Mouse (Mus musculus): ENCODE measurements around the gene Hp1bp3. TPM values are rescaled to one million over a fixed set of nuclear protein-coding genes. Genes with fewer than 3 reads are reported as not detected.
A peak's percentile ranks its signal among the peaks of the same experiment; 100 is the strongest.

Gene Hp1bp3
- polyA plus RNA-seq, 1 experiment, result 34.2 TPM

DNA sequence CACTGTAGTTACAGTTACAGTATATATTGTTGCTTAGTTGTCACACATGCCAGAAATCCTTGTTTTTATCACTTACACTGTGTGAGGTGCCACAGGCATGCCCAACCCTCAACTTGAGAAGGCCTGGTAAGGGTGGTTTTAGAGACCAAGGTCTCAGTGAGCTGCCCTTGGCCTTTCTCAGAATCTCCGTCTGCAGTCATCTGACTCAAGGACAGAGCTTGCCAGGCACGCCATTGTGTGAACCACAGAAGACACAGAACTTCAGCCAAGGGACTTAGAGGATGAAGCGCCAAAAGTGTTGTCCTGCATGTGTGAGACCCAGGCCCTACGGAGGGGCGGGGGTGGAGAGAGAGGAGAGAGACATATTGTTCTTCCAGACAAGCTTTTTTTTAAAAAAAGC is 6.0 kb upstream of the Hp1bp3 start:
- no peak overlapping the region for H3K4me3 ChIP-seq (ENCODE audit: extremely low read depth, insufficient read depth, insufficient read length)
- H3K27ac ChIP-seq (ENCODE audit: insufficient read depth, low read length), result 0 out of 2 replicates have a peak overlapping the region, but pooled peaks have one; percentile 35
- WGBS, result 90% methylated on average over 5 of the region's 5 CpGs
- no peaks in the 10 kb centered on the region for H3K27me3 ChIP-seq (ENCODE audit: control insufficient read depth, insufficient read depth, low read length)
- no peaks in the 10 kb centered on the region for H3K4me1 ChIP-seq (ENCODE audit: control insufficient read depth, insufficient read depth, insufficient read length)
- no peak for DNase-seq (ENCODE audit: low read depth in 1 of 2, low spot score in 2 of 2)
- H3K36me3 ChIP-seq (ENCODE audit: control insufficient read depth, insufficient read depth, low read length), result peaks cover 19% of the 10 kb centered on the region
- TF ChIP-seq POLR2A (IDR thresholded peaks at IDR 0.05; ENCODE audit: low read depth, low read length) (no peak), CTCF (IDR thresholded peaks at IDR 0.05; ENCODE audit: extremely low read depth, insufficient read depth, insufficient read length, insufficient replicate concordance) (no peak)

DNA sequence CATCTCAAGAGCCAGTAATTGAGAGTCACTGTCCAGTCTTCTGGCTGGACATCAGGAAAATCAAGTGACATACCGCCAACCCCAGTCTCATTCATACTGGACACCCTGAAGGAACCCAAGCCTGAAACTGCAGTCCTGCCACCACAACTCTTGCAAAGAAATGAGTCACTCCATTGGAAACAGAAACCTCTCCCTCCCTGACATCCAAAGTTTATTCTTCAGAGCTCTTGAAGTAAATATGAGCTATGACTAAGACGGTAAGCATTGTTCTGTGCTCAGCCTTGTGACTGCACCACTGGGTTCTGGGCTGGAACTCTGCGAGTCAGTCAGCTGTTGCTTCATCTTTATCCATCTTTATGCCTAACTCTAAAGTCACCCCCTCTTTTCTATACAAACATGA is 2.2 kb upstream of the Hp1bp3 start:
- no peak overlapping the region for H3K4me3 ChIP-seq (ENCODE audit: extremely low read depth, insufficient read depth, insufficient read length)
- no peaks in the 10 kb centered on the region for H3K27me3 ChIP-seq (ENCODE audit: control insufficient read depth, insufficient read depth, low read length)
- H3K4me1 ChIP-seq (ENCODE audit: control insufficient read depth, insufficient read depth, insufficient read length), result peaks cover 4% of the 10 kb centered on the region
- peaks cover 2% of the 10 kb centered on the region; the same call in 1 of the 2 replicates for H3K36me3 ChIP-seq (ENCODE audit: control insufficient read depth, insufficient read depth, low read length)
- TF ChIP-seq POLR2A (IDR thresholded peaks at IDR 0.05; ENCODE audit: low read depth, low read length) (no peak), CTCF (IDR thresholded peaks at IDR 0.05; ENCODE audit: extremely low read depth, insufficient read depth, insufficient read length, insufficient replicate concordance) (no peak)
- 78% methylated on average over 3 of the region's 3 CpGs for WGBS
- H3K27ac ChIP-seq (ENCODE audit: insufficient read depth, low read length), result no peak overlapping the region
- DNase-seq (ENCODE audit: low read depth in 1 of 2, low spot score in 2 of 2), result no peak

DNA sequence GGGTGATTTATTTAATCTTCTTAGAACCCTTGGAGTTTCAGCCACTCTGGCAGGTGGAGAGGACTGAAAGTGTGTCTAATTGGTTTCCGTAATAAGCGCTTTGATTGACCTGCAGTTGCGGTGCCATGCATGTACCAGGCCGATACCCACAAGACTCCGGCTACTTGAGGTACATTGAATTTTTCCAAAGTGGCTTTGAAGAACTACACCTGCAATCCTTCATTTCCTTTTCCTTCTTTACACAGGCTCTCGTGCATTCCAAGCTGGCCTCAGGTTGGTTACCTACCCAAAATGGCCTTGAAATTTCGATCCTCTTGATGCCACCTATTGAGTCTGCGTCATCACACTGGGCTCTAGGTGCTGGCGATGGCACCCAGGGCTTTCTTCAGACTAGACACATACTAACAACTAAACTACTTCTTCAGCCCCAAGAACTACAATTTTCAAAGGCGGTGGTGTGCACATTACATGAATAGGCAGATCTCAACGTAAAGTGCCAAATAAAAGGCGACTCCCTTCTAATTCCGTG is 361 bp upstream of the Hp1bp3 start:
- Histone ChIP-seq H3K36me3 (ENCODE audit: control insufficient read depth, insufficient read depth, low read length) (no peaks in the 10 kb centered on the region), H3K27ac (ENCODE audit: insufficient read depth, low read length) (peak overlapping the region; percentile 85), H3K4me1 (ENCODE audit: control insufficient read depth, insufficient read depth, insufficient read length) (peaks cover 8% of the 10 kb centered on the region), H3K27me3 (ENCODE audit: control insufficient read depth, insufficient read depth, low read length) (no peaks in the 10 kb centered on the region), H3K4me3 (ENCODE audit: extremely low read depth, insufficient read depth, insufficient read length) (peak overlapping the region; percentile 93)
- 45% methylated on average over 13 of the region's 13 CpGs for WGBS
- no peak for DNase-seq (ENCODE audit: low read depth in 1 of 2, low spot score in 2 of 2)
- TF ChIP-seq POLR2A (IDR thresholded peaks at IDR 0.05; ENCODE audit: low read depth, low read length) (no peak), CTCF (IDR thresholded peaks at IDR 0.05; ENCODE audit: extremely low read depth, insufficient read depth, insufficient read length, insufficient replicate concordance) (no peak)

DNA sequence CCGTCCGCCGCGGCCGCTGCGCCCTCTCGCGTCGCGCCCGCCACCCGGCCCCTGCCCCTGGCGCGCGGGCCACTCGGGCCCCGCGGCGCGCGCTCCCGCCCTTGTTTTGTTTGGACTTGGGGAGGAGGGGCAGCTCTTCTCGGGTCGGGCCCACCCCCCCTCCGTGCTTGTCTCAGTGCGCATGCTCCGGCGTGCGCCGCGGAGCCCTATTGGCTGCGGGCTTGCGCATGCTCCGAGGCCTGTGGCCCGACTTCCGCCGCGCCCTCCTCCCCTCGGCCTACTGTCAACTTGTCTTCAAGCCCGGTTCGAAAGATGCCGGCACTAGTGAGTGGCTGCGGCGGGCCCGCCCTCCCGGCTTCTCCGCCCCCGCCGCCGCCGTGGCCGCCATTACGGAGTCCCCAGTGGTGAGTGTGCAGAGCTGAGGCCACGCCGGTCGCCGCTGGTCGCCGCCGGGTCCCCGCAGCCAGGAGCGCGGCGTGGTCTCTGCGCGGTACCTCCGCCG is 846 bp downstream of the Hp1bp3 start:
- DNase-seq (ENCODE audit: low read depth in 1 of 2, low spot score in 2 of 2), result peak; percentile 93 to 97
- no peak for TF ChIP-seq POLR2A (IDR thresholded peaks at IDR 0.05; ENCODE audit: low read depth, low read length)
- no peak for TF ChIP-seq CTCF (IDR thresholded peaks at IDR 0.05; ENCODE audit: extremely low read depth, insufficient read depth, insufficient read length, insufficient replicate concordance)
- Histone ChIP-seq H3K36me3 (ENCODE audit: control insufficient read depth, insufficient read depth, low read length) (no peaks in the 10 kb centered on the region), H3K27ac (ENCODE audit: insufficient read depth, low read length) (peak overlapping the region; percentile 96), H3K27me3 (ENCODE audit: control insufficient read depth, insufficient read depth, low read length) (no peaks in the 10 kb centered on the region), H3K4me3 (ENCODE audit: extremely low read depth, insufficient read depth, insufficient read length) (peak overlapping the region; percentile 98), H3K4me1 (ENCODE audit: control insufficient read depth, insufficient read depth, insufficient read length) (peaks cover 15% of the 10 kb centered on the region)
- WGBS, result under 1% methylated on average over 62 of the region's 68 CpGs

DNA sequence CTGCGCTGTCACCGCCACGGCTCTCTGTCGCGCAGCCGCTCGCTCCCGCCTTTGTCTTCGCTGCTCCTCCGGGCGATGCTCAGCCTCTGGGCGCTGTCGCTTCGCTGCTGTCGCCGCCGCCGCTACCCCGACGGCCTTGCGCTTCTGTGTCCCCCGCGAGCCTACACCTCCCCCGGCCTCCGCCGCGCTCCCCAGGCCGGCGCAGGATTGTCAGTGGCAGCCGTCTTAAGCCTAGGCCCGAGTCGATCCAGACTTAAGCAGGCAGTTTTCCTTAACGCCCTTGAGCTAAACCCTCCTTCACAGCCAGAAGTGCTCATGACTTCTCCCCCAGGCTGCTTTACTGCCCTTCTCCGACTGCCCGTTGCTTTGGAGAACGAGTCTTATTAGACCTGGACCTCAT is 1.3 kb downstream of the Hp1bp3 start:
- H3K4me1 ChIP-seq (ENCODE audit: control insufficient read depth, insufficient read depth, insufficient read length), result peaks cover 18% of the 10 kb centered on the region
- H3K27me3 ChIP-seq (ENCODE audit: control insufficient read depth, insufficient read depth, low read length), result no peaks in the 10 kb centered on the region
- peak in 1 of 2 experiments; percentile 3 for DNase-seq (ENCODE audit: low read depth in 1 of 2, low spot score in 2 of 2)
- peaks cover 1% of the 10 kb centered on the region; the same call in 1 of the 2 replicates for H3K36me3 ChIP-seq (ENCODE audit: control insufficient read depth, insufficient read depth, low read length)
- H3K4me3 ChIP-seq (ENCODE audit: extremely low read depth, insufficient read depth, insufficient read length), result peak overlapping the region; percentile 98
- H3K27ac ChIP-seq (ENCODE audit: insufficient read depth, low read length), result peak overlapping the region; percentile 96
- no peak for TF ChIP-seq POLR2A (IDR thresholded peaks at IDR 0.05; ENCODE audit: low read depth, low read length)
- WGBS, result under 1% methylated on average over 36 of the region's 36 CpGs

DNA sequence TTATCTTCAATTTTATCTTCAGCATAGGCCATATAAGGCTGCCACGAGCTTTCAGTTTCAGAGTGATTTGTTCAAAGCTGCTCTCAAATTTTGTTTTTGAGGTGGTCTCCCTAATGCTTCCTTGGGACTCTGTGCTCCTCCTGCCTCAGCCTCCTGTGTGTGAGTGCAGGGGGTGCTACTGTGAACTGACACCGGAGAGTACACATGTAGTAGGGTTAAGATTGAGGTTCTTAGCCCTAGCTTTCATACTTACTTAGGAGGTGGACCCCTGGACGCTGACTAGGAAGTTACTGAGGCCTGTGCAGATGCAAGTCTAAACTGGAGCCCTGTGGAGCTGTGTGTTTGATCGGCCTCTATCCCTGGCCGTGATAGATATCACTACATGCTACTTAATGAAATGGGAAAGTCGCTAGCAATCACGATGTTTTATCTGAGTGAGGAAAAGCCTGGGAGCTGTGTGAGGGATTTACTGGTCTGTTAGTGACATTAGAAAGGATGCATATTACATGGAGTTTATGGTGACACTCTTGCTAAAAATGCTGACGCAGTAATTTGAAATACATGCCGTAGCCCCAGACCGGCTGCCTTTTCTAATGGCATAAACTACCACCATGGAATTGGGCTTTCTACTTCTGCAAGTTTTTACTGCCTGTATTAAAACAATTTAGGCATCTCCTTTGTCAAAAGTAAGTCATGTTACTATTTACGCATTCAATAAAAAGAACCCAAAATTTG is 2.0 kb downstream of the Hp1bp3 start:
- H3K36me3 ChIP-seq (ENCODE audit: control insufficient read depth, insufficient read depth, low read length), result peaks cover 6% of the 10 kb centered on the region
- no peaks in the 10 kb centered on the region for H3K27me3 ChIP-seq (ENCODE audit: control insufficient read depth, insufficient read depth, low read length)
- TF ChIP-seq CTCF (IDR thresholded peaks at IDR 0.05; ENCODE audit: extremely low read depth, insufficient read depth, insufficient read length, insufficient replicate concordance) (no peak), POLR2A (IDR thresholded peaks at IDR 0.05; ENCODE audit: low read depth, low read length) (no peak)
- peaks cover 18% of the 10 kb centered on the region for H3K4me1 ChIP-seq (ENCODE audit: control insufficient read depth, insufficient read depth, insufficient read length)
- peak overlapping the region; percentile 26; the same call in 1 of the 2 replicates for H3K27ac ChIP-seq (ENCODE audit: insufficient read depth, low read length)
- no peak for DNase-seq (ENCODE audit: low read depth in 1 of 2, low spot score in 2 of 2)
- 48% methylated on average over 11 of the region's 11 CpGs for WGBS
- peak overlapping the region; percentile 98 for H3K4me3 ChIP-seq (ENCODE audit: extremely low read depth, insufficient read depth, insufficient read length)

DNA sequence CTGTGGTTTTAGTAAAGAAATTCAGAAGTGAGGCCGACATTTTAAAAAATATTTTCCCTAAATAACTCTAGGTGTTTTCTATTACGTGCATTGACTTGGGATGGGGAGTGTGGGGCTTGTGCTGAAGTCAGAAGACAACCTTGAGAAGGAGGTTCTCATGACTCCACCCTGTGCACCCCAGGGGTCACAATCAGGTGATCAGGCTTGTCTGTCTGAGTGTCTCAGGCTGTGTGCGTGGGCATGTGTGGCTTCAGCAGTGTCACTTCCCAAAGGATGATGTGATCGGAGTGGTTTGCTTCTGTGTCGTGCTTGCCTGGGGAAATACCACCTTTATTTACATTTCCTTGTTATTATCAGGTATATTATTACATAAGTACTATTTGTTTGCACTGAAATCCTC is 3.2 kb downstream of the Hp1bp3 start:
- WGBS, result 58% methylated on average over 5 of the region's 5 CpGs
- Histone ChIP-seq H3K27me3 (ENCODE audit: control insufficient read depth, insufficient read depth, low read length) (no peaks in the 10 kb centered on the region), H3K4me3 (ENCODE audit: extremely low read depth, insufficient read depth, insufficient read length) (no peak overlapping the region), H3K27ac (ENCODE audit: insufficient read depth, low read length) (no peak overlapping the region), H3K36me3 (ENCODE audit: control insufficient read depth, insufficient read depth, low read length) (peaks cover 16% of the 10 kb centered on the region), H3K4me1 (ENCODE audit: control insufficient read depth, insufficient read depth, insufficient read length) (peaks cover 22% of the 10 kb centered on the region)
- DNase-seq (ENCODE audit: low read depth in 1 of 2, low spot score in 2 of 2), result no peak
- TF ChIP-seq CTCF (IDR thresholded peaks at IDR 0.05; ENCODE audit: extremely low read depth, insufficient read depth, insufficient read length, insufficient replicate concordance), result no peak
- no peak for TF ChIP-seq POLR2A (IDR thresholded peaks at IDR 0.05; ENCODE audit: low read depth, low read length)

Data from spleen, adult 2 months (tissue).